Mouse (Mus musculus) heart, embryonic 16.5 days (tissue): ENCODE results near the gene Slco1b2. TPM values are rescaled to one million over a fixed set of nuclear protein-coding genes. Genes with fewer than 3 reads are reported as not detected.
"Not testable (repeated sequence)": the region's sequence is repeated elsewhere in the genome, so short reads cannot be mapped to it uniquely, and the experiment has no call there.

Experiments
- ATAC-seq: fragments of 200-750 bp; cut with Nextera tagmentation; replicated peaks from 2 replicates; pipeline ENCODE4 v1.8.0; 2017; ENCODE audit warnings: moderate number of reproducible peaks; ENCODE audit not compliant: insufficient read depth, low FRiP score; ENCODE audit errors: extremely low read depth
- H3K27ac ChIP-seq: fragments of 300-500 bp; sonication (generic); 2 replicates; pipeline ENCODE4 v1.5.1; 2014; ENCODE audit warnings: mild to moderate bottlenecking, low read length, control low read depth, moderate library complexity
- H3K27me3 ChIP-seq: fragments of 300-500 bp; sonication (generic); 2 replicates; pipeline ENCODE4 v1.6.1; 2014; ENCODE audit warnings: low read length, mixed read lengths; ENCODE audit not compliant: control insufficient read depth, insufficient read depth
- H3K36me3 ChIP-seq: fragments of 300-500 bp; sonication (generic); 2 replicates; pipeline ENCODE4 v1.6.1; 2014; ENCODE audit not compliant: control insufficient read depth, insufficient read depth
- H3K4me1 ChIP-seq: fragments of 300-500 bp; sonication (generic); 2 replicates; pipeline ENCODE4 v1.6.1; 2014; ENCODE audit warnings: low read length, mixed read lengths; ENCODE audit not compliant: control insufficient read depth, insufficient read depth
- H3K4me2 ChIP-seq: fragments of 300-500 bp; sonication (generic); 2 replicates; pipeline ENCODE4 v1.6.1; 2014; ENCODE audit warnings: low read depth, mild to moderate bottlenecking, control low read depth, low read length
- H3K4me3 ChIP-seq: fragments of 300-500 bp; sonication (generic); 2 replicates; pipeline ENCODE4 v1.5.1; 2014; ENCODE audit warnings: mild to moderate bottlenecking, control low read depth, low read length
- H3K9ac ChIP-seq: fragments of 300-500 bp; sonication (generic); 2 replicates; pipeline ENCODE4 v1.6.1; 2014; ENCODE audit warnings: low read length, control low read depth
- H3K9me3 ChIP-seq: fragments of 300-500 bp; sonication (generic); replicated peaks from 2 replicates; pipeline ENCODE4 v1.6.1; 2016; ENCODE audit warnings: low read length; ENCODE audit not compliant: control insufficient read depth
- WGBS: fragments of 180-500 bp; shearing (Covaris S2); extraction: QIAGEN DNeasy Blood & Tissue Kit; methylation state at CpG from one replicate; pipeline ENCODE4 v1.1.7; 2014; 5-methylcytosine and 5-hydroxymethylcytosine counted together
- polyA plus RNA-seq: library from polyadenylated mRNA; unstranded; fragments of >200 nt; fragmentation: Nextera tagmentation; extraction: Ambion mirVana; gene quantifications from 2 replicates; pipeline ENCODE4 v1.2.1, GENCODE M21; 2015

Slco1b2 gene
- 0.04 TPM in 1 of 2 replicates, not detected in the other for polyA plus RNA-seq

- H3K4me1 ChIP-seq: no peaks in the 10 kb centered on the region
- no peak for ATAC-seq
- H3K27ac ChIP-seq: no peak within 1 kb of the TSS
- H3K4me2 ChIP-seq: no peak within 1 kb of the TSS
- H3K36me3 ChIP-seq: no peaks in the 10 kb centered on the region
- H3K4me3 ChIP-seq: no peak within 1 kb of the TSS
- H3K9me3 ChIP-seq: no peaks in the 10 kb centered on the region
- no peak within 1 kb of the TSS for H3K9ac ChIP-seq
- H3K27me3 ChIP-seq: no peaks in the 10 kb centered on the region
- WGBS: 71% methylated on average over 3 of the region's 3 CpGs
Observed at GRCm38 (mm10) chr6:141629291-141629690, at the start of gene Slco1b2. Gene Slco1b2 (plus strand): TSS chr6:141629518.

GRCm38 (mm10) chr6:141584791-141585403 is 44.4 kb upstream of the Slco1b2 start:
- no peak overlapping the region for H3K27ac ChIP-seq
- H3K9me3 ChIP-seq: no peaks in the 10 kb centered on the region
- no peak for ATAC-seq
- H3K4me1 ChIP-seq: no peaks in the 10 kb centered on the region
- no peak overlapping the region for H3K4me2 ChIP-seq
- no peaks in the 10 kb centered on the region for H3K36me3 ChIP-seq
- no peak overlapping the region for H3K9ac ChIP-seq
- H3K27me3 ChIP-seq: no peaks in the 10 kb centered on the region
- no peak overlapping the region for H3K4me3 ChIP-seq
- 78% methylated on average over 1 of the region's 1 CpGs for WGBS

DNA sequence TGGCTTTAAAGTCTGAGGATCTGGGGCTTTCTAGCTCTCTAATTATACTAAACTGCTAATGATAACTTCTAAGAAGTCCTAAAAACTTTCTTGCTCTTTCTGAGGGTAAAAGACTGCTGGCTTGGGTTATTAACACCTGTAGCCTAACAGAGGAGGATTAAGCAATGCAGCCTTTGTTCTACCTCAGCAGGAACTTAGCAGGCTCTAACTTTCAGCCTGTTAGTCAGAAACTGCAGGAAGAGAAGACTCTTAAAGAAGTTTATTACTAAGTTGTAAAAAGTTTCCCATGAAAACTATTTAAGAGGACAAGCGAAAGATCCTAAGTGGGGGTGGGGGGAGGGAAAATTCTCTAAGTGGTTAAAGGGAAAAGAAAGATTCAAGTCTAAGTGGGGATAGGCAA is 39.3 kb upstream of the Slco1b2 start:
- H3K27me3 ChIP-seq: no peaks in the 10 kb centered on the region
- no peak overlapping the region for H3K9ac ChIP-seq
- WGBS: 66% methylated on average over 1 of the region's 1 CpGs
- ATAC-seq: no peak
- no peak overlapping the region for H3K4me2 ChIP-seq
- no peak overlapping the region for H3K4me3 ChIP-seq
- no peaks in the 10 kb centered on the region for H3K36me3 ChIP-seq
- H3K4me1 ChIP-seq: no peaks in the 10 kb centered on the region
- no peak overlapping the region for H3K27ac ChIP-seq
- no peaks in the 10 kb centered on the region for H3K9me3 ChIP-seq

- WGBS: 51% methylated on average over 4 of the region's 4 CpGs
- not testable (repeated sequence) for H3K27me3 ChIP-seq, ATAC-seq, H3K27ac ChIP-seq, H3K9ac ChIP-seq, H3K4me1 ChIP-seq, H3K9me3 ChIP-seq, H3K4me2 ChIP-seq, H3K36me3 ChIP-seq, H3K4me3 ChIP-seq
Observed at GRCm38 (mm10) chr6:141590598-141591200, 38.6 kb upstream of the Slco1b2 start.

DNA sequence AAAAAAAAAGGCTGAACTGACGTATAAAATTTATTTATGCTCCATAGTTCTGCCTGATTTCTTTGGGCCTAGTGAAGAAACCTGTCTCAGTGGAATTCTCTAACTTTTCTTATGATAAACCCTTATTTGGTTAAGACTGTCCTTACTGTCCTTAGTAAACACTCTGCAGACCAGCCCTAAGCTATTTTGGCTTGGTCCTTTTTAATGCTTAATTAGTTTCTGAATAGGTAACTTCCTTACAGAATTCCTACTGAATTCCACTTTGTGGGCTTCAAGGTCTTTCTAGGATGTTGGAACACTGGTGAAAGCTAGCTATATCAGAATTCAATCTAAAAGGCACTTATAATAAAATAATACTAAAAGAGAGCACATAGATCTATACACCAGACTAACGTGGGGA is 33.2 kb upstream of the Slco1b2 start:
- WGBS: 80% methylated on average over 2 of the region's 2 CpGs
- peaks cover 8% of the 10 kb centered on the region for H3K9me3 ChIP-seq
- H3K4me2 ChIP-seq: no peak overlapping the region
- H3K4me3 ChIP-seq: no peak overlapping the region
- no peak overlapping the region for H3K27ac ChIP-seq
- H3K4me1 ChIP-seq: no peaks in the 10 kb centered on the region
- ATAC-seq: no peak
- no peaks in the 10 kb centered on the region for H3K27me3 ChIP-seq
- no peak overlapping the region for H3K9ac ChIP-seq
- H3K36me3 ChIP-seq: no peaks in the 10 kb centered on the region

- Histone ChIP-seq H3K36me3 (no peaks in the 10 kb centered on the region), H3K27ac (no peak overlapping the region), H3K27me3 (no peaks in the 10 kb centered on the region), H3K4me1 (no peaks in the 10 kb centered on the region), H3K9me3 (peaks cover 8% of the 10 kb centered on the region), H3K4me3 (no peak overlapping the region), H3K9ac (no peak overlapping the region), H3K4me2 (no peak overlapping the region)
- 97% methylated on average over 2 of the region's 2 CpGs for WGBS
- ATAC-seq: no peak
Observed at GRCm38 (mm10) chr6:141597037-141597436, 32.3 kb upstream of the Slco1b2 start.

- Histone ChIP-seq H3K27ac (no peak overlapping the region), H3K36me3 (no peaks in the 10 kb centered on the region), H3K4me3 (no peak overlapping the region), H3K9ac (no peak overlapping the region), H3K4me2 (no peak overlapping the region), H3K27me3 (no peaks in the 10 kb centered on the region), H3K9me3 (peaks cover 8% of the 10 kb centered on the region), H3K4me1 (no peaks in the 10 kb centered on the region)
- WGBS: 70% methylated on average over 9 of the region's 9 CpGs
- no peak for ATAC-seq
Observed at GRCm38 (mm10) chr6:141600940-141601339, 28.4 kb upstream of the Slco1b2 start.

DNA sequence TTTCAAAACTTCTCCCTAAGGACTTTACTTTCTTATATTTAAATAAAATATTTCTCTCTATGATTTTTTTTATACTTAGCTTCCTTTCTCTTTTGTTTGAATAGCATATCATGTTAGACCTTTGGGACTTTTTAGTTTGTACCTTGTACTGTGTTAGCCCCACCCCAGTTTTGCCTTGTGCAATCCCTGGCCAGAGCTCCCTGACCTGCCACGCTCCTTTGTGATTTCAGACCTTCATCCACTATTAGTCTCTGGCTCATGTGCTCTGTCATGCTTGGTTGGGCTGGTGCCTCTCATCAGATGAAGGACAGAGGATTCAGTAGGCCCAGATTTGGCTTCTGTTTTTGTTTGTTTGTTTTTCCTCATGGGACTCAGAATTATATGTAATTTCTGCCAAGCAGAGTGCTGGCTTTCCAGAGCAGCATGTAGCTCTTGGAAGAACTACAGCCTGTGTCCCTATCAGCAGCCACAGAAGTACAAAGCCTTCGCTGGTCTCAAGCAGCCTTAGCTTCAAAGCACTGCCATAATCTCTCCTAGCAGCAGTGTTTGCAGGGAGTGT is 18.5 kb upstream of the Slco1b2 start:
- WGBS: 53% methylated on average over 2 of the region's 2 CpGs
- ATAC-seq: no peak
- Histone ChIP-seq H3K27me3 (no peaks in the 10 kb centered on the region), H3K4me3 (no peak overlapping the region), H3K9ac (no peak overlapping the region), H3K9me3 (no peaks in the 10 kb centered on the region), H3K36me3 (no peaks in the 10 kb centered on the region), H3K4me2 (no peak overlapping the region), H3K4me1 (no peaks in the 10 kb centered on the region), H3K27ac (no peak overlapping the region)

DNA sequence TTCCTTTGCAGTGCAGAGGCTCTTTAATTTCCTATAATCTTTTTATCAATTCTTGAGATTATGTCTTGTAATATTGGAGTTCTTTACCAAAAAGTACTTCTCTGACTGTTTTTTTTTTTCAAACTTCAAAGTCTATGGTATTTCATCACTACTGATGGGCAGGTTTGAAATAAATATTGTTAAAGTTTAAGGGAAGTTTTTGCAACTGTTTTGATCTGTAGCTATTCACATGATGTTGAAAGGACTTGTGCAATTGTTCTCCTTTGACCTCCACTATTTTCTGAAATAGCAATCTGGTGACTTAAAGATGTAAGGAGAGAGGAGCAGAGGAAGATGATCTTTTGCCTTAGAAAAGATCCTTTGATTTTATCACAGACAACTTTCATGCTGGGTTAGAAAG is 15.3 kb upstream of the Slco1b2 start:
- H3K9ac ChIP-seq: no peak overlapping the region
- no peaks in the 10 kb centered on the region for H3K36me3 ChIP-seq
- no peak overlapping the region for H3K4me2 ChIP-seq
- no peaks in the 10 kb centered on the region for H3K9me3 ChIP-seq
- no peaks in the 10 kb centered on the region for H3K4me1 ChIP-seq
- H3K27me3 ChIP-seq: no peaks in the 10 kb centered on the region
- no peak overlapping the region for H3K27ac ChIP-seq
- ATAC-seq: no peak
- no peak overlapping the region for H3K4me3 ChIP-seq
